Mouse (Mus musculus): ENCODE data around the gene Pcbp2.
A peak's percentile ranks its signal among the peaks of the same experiment; 100 is the strongest.

Pcbp2 gene

DNA sequence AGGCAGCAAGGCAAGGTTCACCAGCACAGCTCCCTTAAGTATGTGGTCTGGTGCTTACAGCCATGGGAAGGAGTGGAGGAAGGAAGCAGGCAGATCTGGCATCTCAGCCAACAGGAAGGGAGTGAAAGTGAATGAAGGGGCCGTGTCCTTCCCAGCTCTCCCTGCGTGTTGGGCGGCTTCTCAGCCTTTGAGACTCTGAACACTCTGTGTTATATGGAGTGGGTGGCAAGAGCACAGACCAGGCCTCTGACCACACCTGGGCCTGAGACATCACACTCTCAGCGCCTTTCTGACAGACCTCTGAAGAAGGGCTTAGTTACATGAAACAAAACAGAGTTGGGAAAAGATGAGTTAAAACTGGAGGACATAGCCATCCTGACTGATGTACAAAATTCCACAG lies 60.2 kb downstream of the Pcbp2 start:
- DNase-seq, result no peak

GRCm38 (mm10) chr15:102531586-102531985 lies 61.2 kb downstream of the Pcbp2 start:
- DNase-seq, result no peak

GRCm38 (mm10) chr15:102532106-102532900 lies 62.0 kb downstream of the Pcbp2 start:
- DNase-seq, result no peak

GRCm38 (mm10) chr15:102533926-102534325 lies 63.6 kb downstream of the Pcbp2 start:
- DNase-seq, result no peak

DNA sequence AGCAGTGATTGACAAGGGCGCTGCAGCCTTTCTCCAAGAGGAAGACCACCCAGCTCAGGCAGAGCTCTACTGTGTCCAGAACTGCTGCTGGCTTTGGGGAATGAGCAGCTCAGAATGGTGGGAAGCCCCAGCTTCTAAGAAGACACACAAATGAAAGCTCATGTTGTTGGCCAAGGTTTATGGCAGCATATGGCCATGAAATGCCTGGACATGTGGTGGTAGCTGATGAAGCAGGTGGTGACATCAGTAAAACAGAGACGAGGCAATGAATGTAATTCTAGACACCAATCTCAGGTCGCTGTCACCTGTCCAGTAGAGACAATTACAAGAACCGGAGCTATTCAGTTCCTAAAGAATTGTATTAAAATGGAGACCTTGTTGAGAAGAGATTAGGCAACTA lies 74.5 kb downstream of the Pcbp2 start:
- no peak for DNase-seq

GRCm38 (mm10) chr15:102546246-102546645 lies 75.9 kb downstream of the Pcbp2 start:
- no peak for DNase-seq

GRCm38 (mm10) chr15:102546677-102547427 lies 76.5 kb downstream of the Pcbp2 start:
- peak; percentile 72 for DNase-seq

DNA sequence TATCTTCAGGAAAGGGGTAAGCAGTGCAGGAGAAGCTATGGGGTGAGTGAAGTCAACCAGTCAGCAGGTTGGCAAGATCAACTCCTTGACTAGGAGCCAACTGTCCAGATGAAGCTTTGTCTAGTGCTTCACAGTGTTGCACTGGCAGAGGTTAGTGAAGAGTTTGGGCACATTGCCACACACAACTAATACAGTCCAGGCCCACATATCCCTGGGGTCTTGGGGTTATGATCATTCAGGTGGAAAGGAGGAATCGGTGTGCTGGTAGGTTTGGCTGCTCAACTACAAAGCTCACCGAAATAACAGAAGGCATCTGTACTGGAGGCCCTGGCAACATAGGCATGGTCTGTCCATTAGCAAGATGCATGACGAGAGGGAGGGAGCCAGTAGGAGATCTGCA lies 77.1 kb downstream of the Pcbp2 start:
- no peak for DNase-seq
